Mouse (Mus musculus) neural tube, embryonic 10.5 days (tissue): Measurements from ENCODE around the gene Ptx4.
"Not testable (repeated sequence)": the region's sequence is repeated elsewhere in the genome, so short reads cannot be mapped to it uniquely, and the experiment has no call there.

Experiments used
- DNase-seq: peaks from one replicate; pipeline ENCODE4 v3.0.0-alpha.2; 2017; ENCODE audit warnings: low spot score; ENCODE audit errors: extremely low spot score

The Ptx4 gene

DNA sequence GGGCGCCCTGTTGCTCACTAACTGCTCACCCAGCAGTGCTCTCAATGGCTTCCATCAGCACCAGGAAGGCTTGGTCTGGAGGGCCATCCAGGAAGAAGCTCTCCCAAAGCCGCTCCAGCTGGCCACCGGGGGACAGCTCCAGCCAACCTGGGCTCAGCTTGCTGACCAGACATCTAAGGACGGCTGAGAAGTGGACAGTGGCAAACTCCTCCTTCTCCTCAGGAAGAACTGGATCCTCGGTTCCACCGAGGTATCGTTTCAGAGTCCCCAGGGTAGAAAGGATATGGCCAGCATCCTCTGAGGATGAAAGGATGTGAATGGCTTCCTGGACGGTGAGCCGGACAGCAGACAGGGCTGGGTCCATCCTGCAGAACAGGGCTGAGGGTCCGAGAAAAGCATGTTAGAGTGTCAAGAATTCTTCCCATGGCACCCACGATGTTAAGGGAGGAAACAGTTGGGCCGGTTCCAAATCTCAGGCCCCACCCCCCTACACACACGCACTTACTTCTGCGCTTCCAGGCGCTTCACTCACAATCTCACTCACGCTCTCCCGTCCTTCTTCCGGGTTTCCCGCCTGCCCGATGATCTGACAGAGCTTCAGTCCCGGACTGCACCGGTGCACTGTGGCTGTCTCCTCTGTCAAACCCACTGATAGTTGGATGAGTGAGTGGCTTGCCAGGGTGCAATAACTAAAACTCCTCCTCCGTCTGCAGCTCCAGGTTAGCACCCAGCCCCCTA lies 5.5 kb upstream of the Ptx4 start:
- peak; percentile 30 for DNase-seq

DNA sequence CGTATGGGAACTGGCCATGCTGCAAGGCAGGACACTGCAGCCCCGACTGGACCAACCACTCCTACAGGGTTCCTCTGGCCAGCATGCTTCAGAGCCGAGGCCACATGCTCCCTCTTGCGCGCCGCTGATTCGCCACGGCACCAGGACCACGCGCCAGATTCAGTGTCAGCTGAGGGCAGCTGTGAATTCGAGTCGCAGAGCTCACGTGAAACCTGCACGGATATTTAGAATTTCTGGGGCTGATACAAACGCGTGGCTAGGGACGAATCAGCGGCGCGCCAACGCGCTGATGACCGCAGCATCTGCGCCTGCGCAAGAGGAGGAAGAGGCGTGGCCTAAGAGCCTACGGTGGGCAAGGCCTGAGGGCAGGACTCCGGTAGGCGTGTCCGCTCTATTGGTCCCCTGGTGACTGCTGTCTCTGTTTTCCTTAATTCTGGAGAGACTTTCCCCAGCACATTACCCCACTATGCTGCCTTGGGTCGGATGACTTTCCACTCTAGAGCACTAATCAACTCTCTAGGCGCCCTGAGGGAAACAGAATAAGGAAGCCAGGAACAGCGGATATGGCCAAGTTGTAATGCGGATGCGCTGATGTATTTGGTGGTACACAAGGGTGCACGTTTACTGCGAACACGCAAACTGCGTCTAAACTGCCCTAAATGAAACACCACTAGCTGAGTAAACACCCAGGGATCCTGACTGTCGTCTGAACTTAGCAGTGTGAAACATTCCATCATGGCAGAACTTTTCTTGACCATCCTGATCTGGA lies 4.7 kb upstream of the Ptx4 start, which contains the start of gene Telo2:
Telo2 (minus strand) TSS at position 304 of the 769 bp plus-strand sequence.
- DNase-seq, result peak; percentile 92

DNA sequence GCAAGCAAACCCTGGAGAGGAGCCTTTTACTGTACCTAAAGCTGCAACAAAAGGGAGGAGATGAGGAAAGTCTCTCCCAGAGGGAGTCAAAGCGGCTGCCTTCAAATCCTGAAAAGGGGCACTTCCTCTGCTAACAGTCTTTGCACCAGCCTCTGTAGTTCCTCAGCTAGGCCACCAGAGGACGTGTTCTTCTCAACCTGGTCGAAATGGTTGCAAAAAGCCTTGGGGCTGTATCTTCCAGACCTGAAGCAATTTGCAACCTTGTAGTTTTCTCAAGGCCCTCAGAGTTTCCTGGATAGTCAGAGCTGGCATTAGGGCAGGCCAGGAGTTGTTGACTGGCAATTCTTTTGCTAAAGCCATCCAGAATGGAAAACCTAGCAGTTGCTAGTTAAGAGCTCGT lies 3.3 kb upstream of the Ptx4 start:
- no peak for DNase-seq

DNA sequence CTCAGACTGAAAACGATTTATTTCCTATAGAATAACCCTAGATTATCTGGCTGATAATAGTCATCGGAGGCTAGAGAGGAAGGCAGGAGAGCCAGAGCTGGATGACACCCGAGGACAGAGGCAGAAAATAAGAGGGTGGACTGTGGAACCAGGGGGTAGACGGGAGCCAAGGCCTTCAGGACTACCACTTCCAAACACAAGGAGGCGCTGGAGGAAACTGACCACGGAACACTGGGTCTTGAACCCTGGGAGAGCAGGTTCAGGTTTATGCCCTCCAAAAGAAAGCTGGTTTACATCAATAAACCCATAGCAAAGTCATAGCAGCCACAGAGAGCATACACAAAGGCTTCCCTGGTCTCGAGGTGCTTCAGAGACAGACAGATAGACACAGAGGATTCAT lies 3.4 kb downstream of the Ptx4 start:
- no peak for DNase-seq

DNA sequence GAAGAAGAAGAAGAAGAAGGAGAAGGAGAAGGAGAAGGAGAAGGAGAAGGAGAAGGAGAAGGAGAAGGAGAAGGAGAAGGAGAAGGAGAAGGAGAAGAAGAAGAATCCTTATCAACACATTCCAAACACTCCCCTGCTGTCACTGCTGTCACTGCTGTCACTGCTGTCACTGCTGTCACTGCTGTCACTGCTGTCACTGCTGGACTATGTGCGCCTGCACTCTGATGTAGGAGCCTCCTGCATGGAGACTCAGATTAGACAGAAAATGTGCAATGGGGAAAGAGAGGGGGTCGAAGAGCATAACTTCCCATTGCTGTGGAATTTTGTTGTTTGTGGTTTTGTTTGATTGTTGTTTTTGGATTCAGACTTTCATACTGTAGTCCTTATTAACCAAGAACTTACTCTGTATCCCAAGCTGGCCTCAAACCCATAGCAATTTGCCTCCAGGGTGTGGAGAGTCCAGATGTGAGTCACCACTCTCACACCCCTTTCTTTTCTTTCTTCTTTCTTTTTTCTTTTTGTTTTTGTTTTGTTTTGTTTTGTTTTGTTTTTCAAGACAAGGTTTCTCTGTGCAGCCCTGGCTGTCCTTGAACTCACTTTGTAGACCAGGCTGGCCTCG lies 5.0 kb downstream of the Ptx4 start:
- DNase-seq, result not testable (repeated sequence)

DNA sequence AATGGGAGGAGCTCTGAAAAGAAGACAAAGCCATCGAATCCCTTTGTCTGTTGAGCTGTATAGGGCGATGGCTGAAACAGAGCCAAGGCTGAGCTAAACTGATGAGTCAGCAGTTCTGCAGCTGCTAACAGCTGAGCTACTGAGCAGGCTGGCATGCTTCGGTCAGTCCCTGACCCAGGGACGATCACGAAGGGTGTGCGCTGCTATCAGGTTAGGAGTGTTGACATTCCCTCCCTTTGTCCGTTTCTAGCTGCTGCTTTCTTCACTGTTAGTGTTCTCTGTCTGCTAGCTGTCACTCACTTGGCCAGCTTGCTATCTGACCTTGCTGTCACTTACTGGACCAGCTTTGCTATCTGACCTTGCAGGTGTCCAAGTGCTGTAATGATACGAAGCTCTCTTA lies 6.5 kb downstream of the Ptx4 start:
- DNase-seq, result no peak

DNA sequence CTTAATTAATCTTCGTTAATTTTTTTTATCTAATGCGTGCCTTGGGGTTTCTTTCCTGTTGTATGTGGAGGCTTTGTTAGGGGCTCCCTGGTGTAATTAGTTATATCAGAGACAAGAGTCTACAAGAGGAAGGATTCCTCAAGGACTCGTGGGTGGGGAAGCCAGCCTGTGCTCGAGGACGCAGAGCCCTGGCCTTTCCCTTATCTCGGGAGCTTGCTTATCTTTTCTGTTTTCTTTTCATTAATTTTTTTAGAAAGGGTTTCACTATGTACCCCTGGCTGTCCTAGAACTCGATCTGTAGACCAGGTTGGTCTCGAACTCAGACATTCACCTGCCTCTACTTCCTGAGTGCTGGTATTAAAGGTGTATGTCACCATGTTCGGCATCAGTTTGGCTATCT lies 7.1 kb downstream of the Ptx4 start:
- DNase-seq, result no peak

DNA sequence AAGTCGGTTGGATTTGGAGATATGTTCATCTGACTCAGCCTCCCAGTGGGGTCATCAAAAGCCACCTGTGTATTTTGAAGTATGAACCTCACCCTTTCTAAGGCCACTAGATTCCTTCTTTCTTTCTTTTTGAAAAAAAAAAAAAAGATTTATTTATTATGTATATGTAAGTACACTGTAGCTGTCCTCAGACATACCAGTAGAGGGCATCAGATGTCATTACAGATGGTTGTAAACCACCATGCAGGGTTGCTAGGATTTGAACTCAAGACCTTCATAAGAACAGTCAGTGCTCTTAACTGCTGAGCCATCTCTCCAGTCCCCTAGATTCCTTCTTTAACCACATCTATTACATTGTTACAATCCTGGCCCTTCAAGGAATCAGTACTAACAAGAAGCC lies 9.5 kb downstream of the Ptx4 start:
- no peak for DNase-seq

DNA sequence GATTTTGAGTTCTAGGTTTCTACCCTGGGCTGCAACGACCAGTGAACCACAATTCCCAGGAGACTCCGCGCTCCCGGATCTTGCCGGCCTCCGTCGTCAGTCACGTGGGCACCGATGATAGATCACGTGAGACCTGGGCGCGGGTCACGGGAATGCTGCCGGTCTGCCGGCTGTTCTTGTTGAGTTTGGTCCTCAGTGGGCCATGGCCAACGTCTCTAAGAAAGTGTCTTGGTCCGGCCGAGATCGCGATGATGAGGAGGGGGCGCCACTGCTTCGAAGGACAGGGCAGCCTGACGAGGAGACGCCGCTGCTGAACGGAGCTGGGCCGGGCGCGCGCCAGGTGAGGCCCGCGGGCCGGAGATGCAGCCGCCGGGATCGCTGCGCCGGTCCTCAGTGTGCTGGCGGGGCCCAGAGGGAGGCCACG lies 12.7 kb downstream of the Ptx4 start, which contains the start of gene Clcn7:
Clcn7 (plus strand) TSS at position 117 of the 424 bp plus-strand sequence.
- peak; percentile 92 for DNase-seq

DNA sequence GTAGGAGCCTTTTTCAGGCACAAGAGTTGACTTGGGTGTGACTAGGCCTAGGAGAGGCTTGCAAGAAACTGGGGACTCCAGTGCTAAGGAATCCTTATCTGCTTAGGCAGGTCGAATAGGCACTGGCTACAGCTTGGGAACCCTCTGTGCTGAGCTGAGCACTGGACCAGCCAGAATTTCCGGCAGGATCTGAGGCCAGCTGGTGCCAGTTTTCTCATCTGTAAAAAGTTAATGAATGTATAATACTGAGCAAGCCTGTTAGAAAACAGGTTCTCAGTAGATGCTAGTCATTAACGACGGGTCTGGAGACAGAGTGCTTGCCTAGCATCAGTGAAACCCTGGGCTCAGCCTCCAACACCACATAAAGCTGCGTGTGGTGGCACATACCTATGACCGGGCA lies 15.1 kb downstream of the Ptx4 start:
- no peak for DNase-seq

DNA sequence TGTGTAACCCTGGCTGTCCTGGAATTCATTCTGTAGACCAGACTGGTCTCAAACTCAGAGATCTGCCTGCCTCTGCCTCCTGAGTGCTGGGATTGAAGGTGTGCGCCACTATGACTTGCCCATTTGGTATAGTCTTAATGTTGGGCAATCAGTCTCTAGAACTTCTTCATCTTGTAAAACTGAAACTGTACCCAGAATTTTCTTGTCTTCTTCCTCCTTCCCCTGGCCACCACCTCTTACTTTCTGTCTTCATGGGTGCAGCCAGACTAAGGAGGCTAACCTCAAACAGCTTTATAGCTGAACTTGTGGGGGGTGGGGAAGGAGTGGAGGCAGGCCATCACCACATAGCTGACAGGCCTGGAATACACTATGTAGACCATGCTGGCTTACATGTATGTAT lies 18.2 kb downstream of the Ptx4 start:
- DNase-seq, result no peak

DNA sequence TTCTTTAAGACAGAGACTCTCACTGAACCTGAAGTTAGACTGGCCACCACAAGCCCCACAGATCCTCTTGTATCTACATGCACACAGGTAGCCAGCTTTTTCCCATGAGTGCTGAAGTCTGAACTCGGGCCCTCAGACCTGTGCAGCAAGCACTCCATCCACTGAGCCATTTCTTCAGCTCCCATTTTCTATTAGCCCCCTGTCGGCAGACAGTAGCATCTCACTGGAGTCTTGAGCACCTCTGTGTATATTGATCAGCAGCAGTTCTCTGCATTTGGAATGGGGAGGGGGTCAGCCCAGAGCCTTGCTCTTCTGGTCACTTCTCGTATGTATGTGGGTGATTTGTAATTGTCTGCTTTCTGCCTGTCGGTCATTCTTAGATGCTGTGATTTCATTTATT lies 19.4 kb downstream of the Ptx4 start:
- DNase-seq, result no peak

DNA sequence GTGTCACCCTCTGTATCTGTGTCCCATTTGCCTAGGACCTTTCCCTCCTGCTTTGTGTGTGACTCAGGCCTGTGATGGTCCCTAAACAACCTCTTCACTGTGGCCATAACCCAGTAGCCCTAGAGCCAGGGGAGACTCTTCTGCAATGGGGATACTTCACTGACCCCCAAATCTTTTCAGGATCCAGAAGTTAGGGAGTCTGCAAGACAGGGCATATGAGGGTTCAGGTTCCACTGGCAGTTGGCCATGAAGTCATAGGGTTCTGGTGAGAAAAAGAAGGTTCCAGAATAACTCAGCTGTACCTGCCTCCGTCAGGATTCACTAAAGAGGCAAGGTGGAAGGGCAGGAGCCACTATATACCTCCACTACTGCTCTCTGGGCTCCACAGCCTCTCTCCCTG lies 41.6 kb downstream of the Ptx4 start, which contains the start of gene Ccdc154:
Ccdc154 (plus strand) TSS at position 301 of the 400 bp plus-strand sequence.
- DNase-seq, result no peak

DNA sequence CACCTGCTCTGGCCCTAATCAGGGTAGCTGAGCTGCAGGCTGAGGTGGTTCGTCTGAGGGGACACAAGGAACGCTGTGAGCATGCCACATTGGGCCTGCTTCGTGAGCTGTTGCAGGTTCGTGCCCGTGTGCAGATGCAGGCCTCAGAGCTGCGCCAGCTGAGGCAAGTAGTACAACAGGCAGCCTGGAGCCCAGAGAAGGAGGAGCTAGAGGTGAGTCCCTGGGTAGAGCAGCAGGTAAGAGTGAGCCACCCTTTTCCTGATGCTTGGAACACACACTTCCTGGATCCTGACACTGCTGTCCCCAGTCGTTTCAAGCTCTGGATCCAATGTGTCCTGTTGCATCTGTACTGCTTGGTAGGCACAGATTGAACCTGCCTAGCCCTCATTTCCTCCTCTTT lies 42.8 kb downstream of the Ptx4 start:
- DNase-seq, result no peak

DNA sequence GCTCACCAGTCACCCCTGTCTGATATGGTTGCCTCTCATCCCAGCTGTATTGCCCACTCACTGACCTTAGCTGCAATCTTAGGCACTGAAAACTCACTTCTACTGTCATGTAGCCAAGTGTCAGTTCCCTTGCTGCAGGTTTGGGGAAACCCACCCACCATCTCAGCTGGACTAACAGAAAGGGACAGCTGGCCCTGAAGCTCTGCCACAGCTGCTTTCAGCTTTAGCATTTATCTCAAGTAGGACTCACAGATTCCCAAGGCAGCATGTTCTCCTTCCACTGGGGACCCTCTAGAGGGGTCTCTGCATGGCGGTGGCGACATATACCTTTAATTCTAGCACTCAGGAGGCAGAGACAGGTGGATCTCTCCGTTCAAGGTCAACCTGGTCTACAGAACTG lies 44.2 kb downstream of the Ptx4 start:
- DNase-seq, result no peak

DNA sequence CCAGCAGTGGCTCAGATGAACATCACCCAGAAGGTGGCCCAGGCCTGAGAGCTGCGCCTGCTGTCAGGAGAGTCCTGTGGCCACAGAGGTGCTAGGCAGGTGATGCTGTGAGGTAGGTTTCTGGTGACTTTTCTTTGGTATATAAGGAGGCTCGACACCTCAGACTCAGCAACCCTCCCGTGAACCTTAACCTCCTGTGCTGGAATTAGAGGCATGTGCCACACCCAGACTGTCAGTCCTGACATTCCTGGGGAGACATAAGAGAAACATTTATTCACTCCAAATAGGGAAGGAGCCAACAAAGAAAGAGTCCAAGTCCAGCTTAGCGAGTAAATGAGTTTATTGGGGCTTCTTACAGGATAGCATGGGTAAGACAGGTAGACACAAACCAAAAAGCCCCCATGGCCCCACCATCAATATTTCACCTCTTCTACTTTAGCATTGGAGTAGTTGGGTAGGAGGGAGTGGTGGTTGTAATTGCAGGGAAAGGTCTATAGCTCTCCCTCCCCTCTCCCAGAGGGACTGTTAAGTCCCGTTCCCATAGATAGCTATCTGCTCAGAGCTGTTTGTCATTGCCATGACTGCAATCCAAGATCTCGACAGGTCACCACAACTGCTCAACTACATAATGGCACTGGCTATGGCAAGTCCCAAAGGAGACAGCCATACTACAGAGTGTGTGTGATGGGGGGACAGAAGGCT lies 45.6 kb downstream of the Ptx4 start:
- DNase-seq, result no peak

DNA sequence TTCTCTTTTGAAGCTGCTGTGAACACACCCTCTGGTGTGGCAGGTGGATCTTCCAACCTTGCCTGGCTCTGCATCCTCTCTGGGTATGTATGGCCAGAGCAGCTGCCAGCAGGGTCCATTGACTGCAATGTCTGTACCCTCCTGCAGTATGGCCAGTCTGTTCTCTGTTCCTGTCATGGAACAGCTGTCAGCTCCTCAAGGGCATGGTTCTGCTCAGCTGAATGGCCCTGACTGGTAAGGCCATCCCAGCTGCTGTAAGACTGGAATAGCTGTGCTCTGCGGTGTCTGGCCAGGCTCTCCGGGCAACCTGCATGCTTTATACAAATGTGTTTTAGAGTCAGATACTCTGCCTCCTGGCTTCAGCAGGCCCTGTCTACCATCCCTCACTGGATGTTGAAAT lies 49.1 kb downstream of the Ptx4 start:
- DNase-seq, result no peak

DNA sequence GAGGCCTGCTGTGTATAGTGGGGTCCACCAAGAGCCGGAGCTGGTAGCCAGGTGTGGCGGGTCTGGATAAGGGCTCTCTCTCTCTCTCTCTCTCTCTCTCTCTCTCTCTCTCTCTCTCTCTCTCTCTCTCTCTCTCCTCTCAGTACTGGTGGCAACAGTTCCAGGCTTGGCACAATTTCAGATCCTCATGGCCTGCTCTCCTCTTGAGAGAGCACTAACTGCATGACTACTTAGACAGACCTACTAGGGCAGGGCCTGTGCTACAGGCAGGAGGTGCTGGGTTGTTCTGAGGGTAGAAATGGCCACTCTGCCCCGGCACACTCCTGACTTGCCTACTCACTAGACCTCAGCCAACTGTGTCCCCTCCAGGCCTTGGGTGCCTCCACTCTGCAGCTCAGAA lies 52.0 kb downstream of the Ptx4 start:
- no peak for DNase-seq
